Mouse (Mus musculus) hematopoietic multipotent progenitor cell, adult 10-12 weeks (in vitro differentiated cells): ENCODE measurements around the gene Use1. TPM values are rescaled to one million over a fixed set of nuclear protein-coding genes. Genes with fewer than 3 reads are reported as not detected.

Source experiments
- polyA plus RNA-seq: library from polyadenylated mRNA; stranded (reverse); fragments of >175 nt; gene quantifications from 2 replicates; pipeline ENCODE4 v1.2.3, GENCODE M21; 2012; ENCODE audit warnings: low replicate concordance

Use1 gene
- 230 and 318 TPM in 2 replicates for polyA plus RNA-seq

DNA sequence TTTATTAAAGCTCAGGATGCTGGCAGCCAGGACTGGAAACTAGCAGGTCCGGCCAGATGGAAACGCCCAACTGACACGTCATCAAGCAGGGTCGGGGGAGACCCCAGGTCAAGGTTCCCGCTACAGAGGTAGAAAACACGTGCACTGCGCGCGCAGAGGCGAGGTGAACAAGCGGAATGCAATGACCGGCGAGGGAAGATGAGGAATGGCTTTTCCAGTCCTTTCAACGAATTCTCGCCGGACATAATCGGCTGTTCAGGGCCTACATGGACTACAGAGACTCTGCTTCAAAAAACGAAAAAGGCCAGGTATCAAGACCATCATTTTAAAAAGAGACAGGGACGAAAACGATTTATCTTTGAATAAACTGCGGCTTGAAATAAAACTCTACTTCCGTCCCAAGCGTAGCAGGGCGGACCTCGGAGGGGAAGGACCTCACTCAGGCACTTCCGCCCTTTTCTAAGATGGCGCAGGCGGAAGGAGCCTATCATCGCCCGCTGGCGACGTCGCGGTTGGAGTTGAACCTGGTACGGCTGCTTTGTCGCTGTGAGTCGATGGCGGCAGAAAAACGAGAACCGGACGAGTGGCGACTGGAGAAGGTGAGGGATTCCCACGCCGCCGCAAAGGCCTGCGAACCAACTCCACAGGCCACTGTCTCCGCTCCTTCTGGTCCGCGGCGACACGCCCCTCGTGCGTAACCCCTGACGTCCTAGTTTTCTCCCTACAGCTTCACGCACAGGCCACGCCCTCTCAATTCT lies at the start of gene Use1:
TSS of gene Use1 (plus strand) at position 78 of the 758 bp plus-strand sequence.

DNA sequence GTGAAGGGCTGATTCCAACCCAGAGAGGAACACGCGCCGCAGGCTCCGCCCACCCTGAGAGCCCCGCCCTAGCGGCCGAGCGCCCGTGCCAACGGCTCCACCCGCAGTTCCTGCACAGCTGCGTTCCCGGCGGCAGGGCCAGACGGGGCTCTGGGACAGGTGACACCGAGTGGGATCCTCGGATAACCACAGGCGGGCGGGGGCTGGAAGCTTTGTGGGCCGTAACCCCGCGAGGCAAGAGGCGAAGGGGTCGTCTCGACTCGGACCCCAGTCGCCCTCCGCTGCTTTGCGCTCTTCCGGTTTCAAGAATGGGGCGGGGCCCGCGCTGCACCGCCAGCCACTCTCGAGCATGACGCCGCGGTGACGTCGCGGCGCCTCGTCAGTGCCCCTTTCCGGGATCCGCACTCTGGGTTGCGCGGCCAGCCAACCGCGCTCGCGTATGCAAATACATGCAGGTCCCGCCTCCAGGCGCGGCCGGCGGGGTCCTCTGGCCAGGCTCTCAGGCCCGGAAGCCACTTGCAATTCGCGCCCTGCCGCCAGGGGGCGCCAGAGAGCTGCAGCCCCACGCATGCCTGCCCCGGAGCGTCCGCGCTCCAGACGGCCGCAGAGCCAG lies 4.7 kb downstream of the Use1 start, which contains the start of gene Ocel1:
TSS of gene Ocel1 (plus strand) at position 63 of the 613 bp plus-strand sequence.

DNA sequence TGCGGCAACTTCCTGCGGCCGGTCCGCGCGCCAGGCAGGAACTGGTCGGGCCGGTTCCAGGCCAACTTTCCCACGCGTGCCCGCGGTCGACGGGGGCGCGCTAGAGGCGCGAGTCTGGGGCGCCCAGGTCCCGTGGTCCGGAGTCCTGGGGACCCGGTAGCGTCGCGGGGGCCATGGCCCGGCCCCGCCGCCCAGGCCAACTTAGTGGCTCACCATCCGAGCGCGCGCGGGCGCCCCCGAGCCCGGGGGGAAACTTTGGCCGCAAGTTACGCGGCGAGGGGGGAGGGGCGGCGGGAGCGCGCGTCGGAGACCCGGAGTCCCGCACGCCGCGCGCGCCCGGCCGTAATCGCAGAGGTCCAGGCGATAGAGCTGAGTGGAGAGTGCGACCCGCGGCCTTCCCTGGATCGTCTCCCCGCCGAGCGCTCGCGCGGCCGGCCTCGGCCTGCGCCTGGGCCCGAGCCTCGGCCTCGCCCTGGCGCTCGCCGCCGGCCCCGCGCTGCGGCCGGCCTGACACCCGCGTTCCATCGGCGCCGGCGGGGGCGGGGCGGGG lies 14.8 kb downstream of the Use1 start, which contains the start of gene Nr2f6:
TSS of gene Nr2f6 (minus strand) at position 540 of the 550 bp plus-strand sequence.

DNA sequence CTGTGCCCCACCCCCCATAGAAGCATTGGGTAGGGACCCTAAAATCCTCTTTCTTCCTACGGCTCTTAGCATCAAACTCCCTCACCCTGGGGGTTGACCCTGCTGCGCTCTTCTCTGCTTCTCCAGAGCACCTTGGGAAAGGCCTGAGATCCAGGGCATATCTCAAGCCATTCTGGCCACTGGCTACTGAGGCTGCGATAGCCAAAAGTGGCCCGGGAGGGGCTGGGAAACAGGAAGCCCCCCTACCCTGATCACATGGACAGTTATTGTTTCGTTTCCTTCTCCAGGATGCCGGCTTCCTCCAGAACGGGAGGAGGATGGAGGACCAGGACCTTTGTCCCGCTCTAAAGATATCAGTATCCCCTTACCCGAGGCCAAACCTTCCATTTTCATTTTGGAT lies 29.0 kb downstream of the Use1 start, which contains the start of gene Ushbp1:
TSS of gene Ushbp1 (minus strand) at position 174 of the 400 bp plus-strand sequence.

DNA sequence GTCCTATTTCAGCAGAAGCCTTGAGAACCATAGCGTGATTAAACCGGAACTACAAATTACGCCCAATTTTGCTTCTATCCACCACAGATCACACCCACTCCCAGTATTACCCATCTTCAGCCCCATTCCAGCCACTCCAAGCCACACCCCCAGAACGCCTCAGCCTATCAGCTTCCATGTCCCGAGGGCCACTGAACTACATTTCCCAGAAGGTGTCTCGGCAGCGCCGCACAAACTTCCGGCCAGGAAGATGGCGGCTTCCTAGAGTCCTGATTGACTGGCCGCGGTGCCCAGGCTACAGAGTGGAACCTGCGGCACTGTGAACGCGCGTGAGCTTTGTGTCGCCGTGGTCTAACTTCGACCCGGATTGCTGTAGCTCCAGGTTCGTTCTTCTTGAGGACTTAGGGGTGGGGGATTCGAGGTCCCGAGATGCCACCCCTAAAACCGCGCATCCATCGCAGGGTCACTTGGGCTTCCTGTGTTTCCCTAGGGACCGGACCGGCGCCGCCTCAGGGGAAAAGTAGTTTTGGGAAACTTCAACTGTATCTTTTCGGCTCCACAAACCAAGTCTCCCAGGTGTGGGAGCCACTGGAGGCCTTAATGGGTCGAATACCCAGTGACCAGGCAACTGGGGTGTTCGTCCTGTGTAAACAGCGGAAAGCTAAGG lies 30.1 kb downstream of the Use1 start, which contains the start of gene Babam1:
TSS of gene Babam1 (plus strand) at position 223 of the 667 bp plus-strand sequence.

DNA sequence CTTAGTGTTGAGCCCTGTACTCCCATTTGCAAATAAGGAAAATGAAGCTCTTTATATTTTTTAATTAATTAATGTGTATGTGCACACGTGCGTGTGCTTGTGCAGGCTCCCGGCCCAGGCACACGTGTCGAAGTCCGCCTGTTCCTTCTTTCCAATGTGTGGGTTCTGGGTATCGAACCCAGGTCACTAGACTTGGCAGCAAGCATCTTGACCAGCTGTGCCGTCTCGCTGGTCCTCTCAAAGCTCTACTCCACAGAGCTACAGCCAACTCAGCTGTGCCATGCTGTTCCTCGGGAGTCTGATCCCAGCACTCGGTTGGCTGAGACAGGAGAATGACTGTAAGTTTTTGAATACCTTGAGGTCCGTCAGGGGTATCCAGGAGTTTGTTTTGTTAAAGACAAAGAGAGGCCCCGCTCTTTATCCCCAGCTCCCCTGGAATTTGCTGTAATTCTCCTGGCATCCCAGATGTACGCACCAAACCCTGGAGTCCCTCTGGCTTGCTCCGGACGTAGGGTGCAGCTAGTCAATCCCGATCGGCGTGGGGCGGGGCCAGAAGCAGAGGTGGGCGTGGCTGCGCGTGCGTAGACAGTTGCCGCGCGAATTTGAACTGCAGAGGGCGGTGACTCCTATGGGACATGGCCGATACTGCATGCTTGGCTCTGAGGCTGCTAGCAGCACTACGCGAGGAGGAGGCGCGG lies 38.9 kb downstream of the Use1 start, which contains the start of gene Ankle1:
TSS of gene Ankle1 (plus strand) at position 610 of the 698 bp plus-strand sequence.

Other genes with a start within 250 kb of the Use1 start
- 99.7 and 179 TPM in 2 replicates for gene Myo9b, start 94.1 kb upstream of the Use1 start, polyA plus RNA-seq
- gene Haus8, start 93.9 kb upstream of the Use1 start, polyA plus RNA-seq: 8.3 and 12.3 TPM in 2 replicates
- gene Ocel1, start 4.5 kb downstream of the Use1 start, polyA plus RNA-seq: 49.5 and 128 TPM in 2 replicates
- gene Nr2f6, start 15.1 kb downstream of the Use1 start, polyA plus RNA-seq: 47.0 and 71.0 TPM in 2 replicates
- 0.64 and 1.2 TPM in 2 replicates for gene Ushbp1, start 29.0 kb downstream of the Use1 start, polyA plus RNA-seq
- 86.4 and 115 TPM in 2 replicates for gene Babam1, start 30.0 kb downstream of the Use1 start, polyA plus RNA-seq
- gene Ankle1, start 39.2 kb downstream of the Use1 start, polyA plus RNA-seq: 4.4 and 11.0 TPM in 2 replicates
- gene Abhd8, start 96.8 kb downstream of the Use1 start, polyA plus RNA-seq: 63.5 and 128 TPM in 2 replicates
- gene Mrpl34, start 98.1 kb downstream of the Use1 start, polyA plus RNA-seq: 62.6 and 70.7 TPM in 2 replicates
- gene Dda1, start 102.4 kb downstream of the Use1 start, polyA plus RNA-seq: 230 and 542 TPM in 2 replicates
- gene Ano8, start 119.1 kb downstream of the Use1 start, polyA plus RNA-seq: 8.3 and 23.9 TPM in 2 replicates
- 21.2 and 52.5 TPM in 2 replicates for gene Gtpbp3, start 121.3 kb downstream of the Use1 start, polyA plus RNA-seq
- gene Plvap, start 144.9 kb downstream of the Use1 start, polyA plus RNA-seq: 7.0 and 42.5 TPM in 2 replicates
- 0.10 TPM in 1 of 2 replicates, not detected in the other for gene Ccdc194, start 158.9 kb downstream of the Use1 start, polyA plus RNA-seq
- 136 and 509 TPM in 2 replicates for gene Bst2, start 170.6 kb downstream of the Use1 start, polyA plus RNA-seq
- gene Mvb12a, start 176.1 kb downstream of the Use1 start, polyA plus RNA-seq: 126 and 231 TPM in 2 replicates
- 0.84 and 2.7 TPM in 2 replicates for gene Tmem221, start 192.0 kb downstream of the Use1 start, polyA plus RNA-seq
- 0.04 TPM in 1 of 2 replicates, not detected in the other for gene Nxnl1, start 199.8 kb downstream of the Use1 start, polyA plus RNA-seq
- 14.2 and 19.8 TPM in 2 replicates for gene Slc27a1, start 202.0 kb downstream of the Use1 start, polyA plus RNA-seq
- 279 and 289 TPM in 2 replicates for gene Pgls, start 225.3 kb downstream of the Use1 start, polyA plus RNA-seq
- gene Fam129c, start 230.8 kb downstream of the Use1 start, polyA plus RNA-seq: 109 and 215 TPM in 2 replicates
- 60.9 and 103 TPM in 2 replicates for gene Colgalt1, start 244.2 kb downstream of the Use1 start, polyA plus RNA-seq